Mouse (Mus musculus) testis, adult 2 months (tissue): ENCODE data around the gene Il17ra.

Source experiments
- CTCF ChIP-seq: fragments of 200-500 bp; IDR thresholded peaks from 2 replicates; pipeline ENCODE4 v1.5.1; 2012; ENCODE audit warnings: low read depth, mild to moderate bottlenecking, inconsistent platforms, low read length, moderate library complexity; ENCODE audit not compliant: control insufficient read depth, insufficient read depth, insufficient replicate concordance
- POLR2A ChIP-seq: fragments of 200-500 bp; IDR thresholded peaks from 2 replicates; pipeline ENCODE4 v1.6.1; 2012; ENCODE audit warnings: low read depth, mild to moderate bottlenecking, inconsistent platforms, low read length, moderate library complexity; ENCODE audit not compliant: control insufficient read depth

GRCm38 (mm10) chr6:120465393-120465792 is 2.3 kb downstream of the Il17ra start:
- TF ChIP-seq POLR2A: no peak
- no peak for TF ChIP-seq CTCF
